Mouse (Mus musculus) heart, postnatal 4 days (tissue): ENCODE data around the gene Cped1. TPM values are rescaled to one million over a fixed set of nuclear protein-coding genes. Genes with fewer than 3 reads are reported as not detected.
A peak's percentile ranks its signal among the peaks of the same experiment; 100 is the strongest.

Experiments
- DNase-seq: peaks from one replicate; pipeline ENCODE4 v3.0.0; 2021
- total RNA-seq, 2 experiments: library from RNA; stranded (reverse); gene quantifications; 2 replicates each; pipeline ENCODE4 v1.2.3; 2021

Gene Cped1
- total RNA-seq, 2 experiments from 2014 or later = 7.2 to 9.9 TPM

DNA sequence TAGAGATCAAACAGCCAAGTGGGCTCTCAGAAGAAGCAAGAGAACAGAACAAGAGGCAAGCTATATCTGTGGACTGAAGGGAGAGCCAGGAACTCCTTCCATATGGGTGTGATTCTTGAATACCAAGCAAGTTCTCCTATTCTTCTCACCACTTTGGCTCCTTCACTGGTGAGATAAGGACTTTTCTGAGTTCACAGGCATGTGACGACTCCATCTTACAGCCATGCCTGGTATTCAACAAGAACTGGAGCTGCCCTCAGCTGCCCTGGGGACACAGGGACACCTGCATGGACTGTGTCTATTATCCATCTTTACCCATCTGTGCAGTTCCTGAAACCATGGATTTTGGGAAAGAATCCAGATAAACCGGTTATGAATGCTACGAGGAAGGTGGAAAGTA lies 15.2 kb downstream of the Cped1 start:
- no peak for DNase-seq

DNA sequence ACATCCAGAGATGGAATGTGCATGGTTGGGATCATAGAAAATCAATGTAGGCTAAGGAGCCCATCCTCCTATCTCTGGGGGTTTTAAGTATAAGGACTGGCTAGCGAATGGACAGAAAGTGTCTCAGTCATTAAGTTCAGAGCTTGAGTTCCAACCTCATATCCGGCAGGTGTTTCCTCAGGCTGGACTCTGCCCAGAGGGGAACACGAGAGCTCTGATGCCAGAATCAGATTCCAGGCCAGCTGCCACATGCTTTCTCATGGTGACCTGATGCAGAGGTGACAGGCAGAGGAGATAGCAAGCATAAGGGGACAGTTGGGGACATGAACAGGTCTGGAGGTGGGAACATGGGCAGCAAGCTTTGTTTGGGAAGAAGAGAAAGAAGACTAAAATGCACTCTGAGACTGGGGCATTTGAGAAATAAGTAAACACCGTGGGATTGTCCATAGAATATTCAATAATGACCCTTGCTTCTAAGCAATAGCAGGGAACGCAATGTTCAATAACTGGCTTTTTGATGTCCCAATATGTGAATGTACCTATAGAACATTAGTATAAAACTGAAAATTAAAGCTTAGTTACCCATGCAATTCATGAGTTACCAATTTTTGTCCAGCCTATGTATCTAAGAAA lies 15.7 kb downstream of the Cped1 start:
- DNase-seq = peak; percentile 57

DNA sequence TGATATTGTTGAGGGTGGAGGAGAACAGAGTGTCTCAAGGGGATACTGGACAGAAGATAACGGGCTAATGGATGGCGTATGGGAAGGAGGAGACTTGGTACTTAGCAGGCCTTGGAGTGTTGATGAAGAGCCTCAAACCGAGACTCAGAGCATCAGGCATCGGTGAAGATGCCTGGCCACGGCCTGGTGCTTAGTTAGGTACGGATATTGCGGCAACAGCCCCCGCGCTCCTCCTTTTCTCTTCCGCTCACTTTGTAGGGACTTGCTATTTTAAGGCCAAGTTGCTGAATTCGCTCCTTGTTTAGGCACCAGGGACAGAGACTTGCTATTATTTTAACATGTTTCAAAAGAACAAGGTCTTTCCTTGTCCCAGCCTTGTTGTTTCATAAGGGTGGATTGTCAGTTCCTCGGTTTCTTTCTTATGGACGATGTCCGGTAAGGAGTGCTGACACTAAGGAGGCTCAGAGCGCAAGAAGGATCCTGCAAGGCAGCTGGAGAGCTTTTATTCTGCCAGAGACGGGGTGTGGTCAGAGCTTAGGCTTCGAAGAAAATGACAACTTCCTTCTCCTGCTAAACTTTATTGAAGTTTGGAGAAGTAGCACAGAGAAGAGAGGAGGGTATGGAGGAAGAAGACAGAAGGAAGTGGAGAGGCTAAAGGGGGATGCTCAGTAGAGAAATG lies 16.9 kb downstream of the Cped1 start:
- peak; percentile 51 for DNase-seq

DNA sequence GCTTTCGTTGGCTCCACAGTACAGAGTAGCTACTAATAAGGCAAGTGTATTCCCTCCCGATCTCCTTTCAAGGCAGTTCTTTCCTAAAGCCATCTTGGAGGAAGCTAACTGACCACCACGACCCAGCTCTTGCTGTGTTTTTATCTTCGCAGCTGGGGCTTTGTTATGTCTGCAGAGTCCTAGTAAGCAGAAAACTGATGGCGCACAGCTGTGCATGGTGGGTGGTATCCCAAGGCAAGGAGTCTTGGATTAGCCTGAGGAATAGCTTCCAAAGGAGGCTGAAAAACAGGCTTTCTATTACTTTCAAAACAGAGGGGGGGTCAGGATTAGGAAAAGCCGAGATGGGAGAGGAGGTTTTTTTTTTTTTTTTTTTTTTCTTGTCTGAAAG lies 17.5 kb downstream of the Cped1 start:
- DNase-seq = peak; percentile 65

DNA sequence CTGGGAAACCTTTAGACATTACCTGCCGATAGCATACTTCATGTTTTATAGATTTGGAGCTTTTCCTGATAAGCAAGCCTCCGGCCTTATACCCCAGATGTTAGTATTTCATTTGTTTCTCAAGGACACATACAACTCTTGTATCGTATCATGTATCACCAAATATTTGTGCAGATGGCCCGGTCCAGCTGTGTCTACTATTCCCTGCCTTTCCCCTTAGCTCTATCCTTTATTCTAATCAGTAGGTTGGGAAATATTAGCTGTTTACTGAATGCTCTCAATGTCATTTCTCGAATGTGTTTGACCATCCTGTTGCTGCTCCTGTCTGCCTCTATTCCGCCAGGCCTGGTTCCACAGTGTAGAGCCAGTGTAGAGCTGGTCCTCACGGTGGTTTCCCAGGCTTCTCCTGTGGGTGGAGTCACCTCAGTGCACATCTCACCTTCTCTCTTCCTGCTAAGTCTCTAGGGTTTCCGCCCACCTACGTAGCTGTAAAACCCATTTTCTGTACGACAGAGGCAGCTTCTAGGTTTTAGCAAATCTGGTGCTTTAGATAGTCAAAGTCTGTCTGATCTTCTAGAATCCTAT lies 18.3 kb downstream of the Cped1 start:
- DNase-seq = no peak

DNA sequence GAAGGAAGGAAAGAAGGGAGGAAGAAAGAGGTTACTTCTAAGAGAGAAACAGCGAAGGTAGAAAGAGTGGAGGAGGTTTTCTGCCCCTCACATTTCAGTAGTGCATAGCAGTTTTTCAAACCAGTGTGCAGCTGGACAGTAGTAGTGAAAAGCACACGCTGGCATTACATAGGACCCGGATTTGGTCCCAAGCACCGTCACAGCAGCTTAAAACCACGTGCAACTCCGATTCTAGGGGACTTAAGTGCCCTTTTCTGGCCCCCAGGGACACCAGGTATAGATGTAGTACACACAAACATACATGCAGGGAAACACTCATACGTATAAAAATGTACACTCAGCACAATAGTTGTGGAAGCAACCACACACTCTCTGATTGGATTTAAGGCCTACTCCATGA lies 22.6 kb downstream of the Cped1 start:
- DNase-seq = no peak

DNA sequence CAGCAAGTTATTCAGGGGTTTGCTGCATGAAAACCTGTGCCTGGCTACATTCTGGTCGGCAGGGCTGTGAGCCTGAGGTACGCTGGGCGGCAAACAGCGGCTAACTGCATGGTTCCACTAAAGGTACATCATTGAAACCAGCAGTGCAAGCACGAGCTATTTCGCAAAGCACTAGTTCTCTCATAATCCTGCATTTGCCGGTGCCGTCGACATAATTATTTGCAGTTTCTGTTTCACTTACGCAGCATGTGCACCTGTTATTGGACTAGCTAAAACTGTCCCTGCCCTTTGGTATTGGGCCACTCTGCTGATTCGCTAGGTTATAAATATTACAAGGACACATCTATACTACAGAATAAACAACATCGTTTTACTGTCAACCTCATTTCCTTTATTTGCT lies 24.5 kb downstream of the Cped1 start:
- DNase-seq = no peak

DNA sequence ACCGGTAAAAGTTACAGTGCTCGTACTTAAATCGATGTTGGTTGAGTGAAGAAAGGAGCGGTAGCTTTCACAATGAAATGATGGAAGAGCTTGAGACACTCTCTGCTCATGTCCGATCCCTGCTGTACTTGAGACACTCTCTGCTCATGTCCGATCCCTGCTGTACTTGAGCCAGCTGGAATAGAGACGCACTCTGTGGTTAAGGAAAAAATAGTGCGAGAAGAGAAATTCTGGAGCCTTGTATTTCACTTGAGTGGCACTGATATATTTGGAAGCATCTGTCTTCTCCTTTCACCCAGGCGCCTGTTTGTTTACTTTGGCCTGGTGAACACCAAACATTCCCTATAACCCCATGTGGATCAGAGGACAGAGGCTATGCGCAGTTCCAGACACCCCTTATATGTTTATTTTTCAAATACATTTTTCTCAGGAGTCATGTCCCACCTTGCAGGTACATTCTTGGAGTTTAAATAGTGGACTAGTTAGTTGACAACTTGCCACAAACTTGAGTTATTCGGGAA lies 25.1 kb downstream of the Cped1 start:
- DNase-seq = no peak

DNA sequence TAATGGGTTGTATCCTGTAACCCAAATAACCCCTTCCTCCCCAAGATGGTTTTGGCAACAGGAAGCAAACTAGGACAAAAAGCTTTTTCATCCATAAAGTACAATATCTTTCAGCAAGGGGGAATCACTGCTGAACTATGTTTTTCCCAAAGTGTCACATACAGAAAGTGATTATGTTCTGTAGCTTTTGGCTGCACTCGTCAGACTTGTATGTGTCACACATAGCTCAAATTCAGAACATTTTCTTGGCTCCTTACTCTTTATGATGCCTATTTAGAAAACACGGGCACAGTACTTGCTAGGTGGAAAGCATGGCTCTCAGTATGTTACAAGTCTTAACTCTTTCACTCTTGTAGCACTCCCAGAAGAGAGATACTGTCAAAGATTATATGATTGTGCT lies 25.8 kb downstream of the Cped1 start:
- no peak for DNase-seq

DNA sequence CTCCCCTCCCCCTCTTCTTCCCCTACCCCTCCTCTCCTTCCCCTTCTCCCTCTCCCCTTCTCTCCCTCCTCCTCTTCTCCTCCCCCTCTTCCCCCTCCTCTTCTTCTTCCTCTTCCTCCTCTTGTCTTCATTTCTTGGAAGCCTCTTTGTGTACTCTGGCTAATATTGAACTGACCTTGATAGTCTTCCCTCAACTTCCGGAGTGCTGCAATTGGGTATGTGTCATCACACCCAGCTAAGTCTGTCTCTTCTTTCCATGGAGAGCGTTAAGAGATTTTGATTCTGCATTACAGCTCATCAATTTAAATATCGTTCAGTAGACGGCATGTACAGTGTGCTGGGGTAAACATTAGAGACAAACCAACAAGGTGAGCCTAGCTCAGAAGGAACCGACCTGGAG lies 26.4 kb downstream of the Cped1 start:
- DNase-seq = no peak

DNA sequence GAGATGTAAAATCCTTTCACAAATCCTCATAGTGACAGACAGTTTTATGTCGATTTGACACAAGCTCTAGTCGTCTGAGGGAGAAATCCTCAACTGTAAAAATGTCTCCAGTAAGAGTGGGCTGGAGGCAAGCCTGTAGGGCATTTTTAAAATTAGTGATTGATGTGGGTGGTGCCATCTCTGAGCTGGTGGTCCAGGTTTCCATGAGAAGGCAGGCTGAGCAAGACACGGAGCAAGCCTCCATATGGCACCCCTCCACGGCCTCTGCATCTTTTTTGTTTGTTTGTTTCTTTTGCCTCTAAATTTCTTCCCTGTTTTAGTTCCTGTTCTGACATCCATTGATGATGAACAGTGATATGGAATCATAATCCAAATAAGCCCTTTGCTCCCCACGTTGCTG lies 26.8 kb downstream of the Cped1 start:
- no peak for DNase-seq

DNA sequence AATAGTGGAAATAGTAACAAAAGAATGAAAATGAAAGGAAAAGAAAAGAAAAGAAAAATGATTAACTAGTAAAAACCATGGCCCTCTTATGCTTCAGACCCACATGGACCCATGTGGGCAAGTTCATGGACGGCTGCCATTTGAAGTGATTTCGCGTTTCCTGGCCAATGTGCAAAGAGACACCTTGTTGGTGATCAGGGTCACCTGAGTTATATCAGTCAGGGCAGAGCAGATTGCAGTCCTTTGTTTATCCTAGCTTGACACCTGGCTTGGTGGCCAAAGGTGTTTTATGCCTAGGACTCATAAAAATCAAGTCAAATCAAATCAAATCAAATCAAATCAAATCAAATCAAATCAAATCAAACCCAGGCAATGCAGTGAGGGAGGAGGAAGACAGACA lies 27.7 kb downstream of the Cped1 start:
- DNase-seq = no peak

DNA sequence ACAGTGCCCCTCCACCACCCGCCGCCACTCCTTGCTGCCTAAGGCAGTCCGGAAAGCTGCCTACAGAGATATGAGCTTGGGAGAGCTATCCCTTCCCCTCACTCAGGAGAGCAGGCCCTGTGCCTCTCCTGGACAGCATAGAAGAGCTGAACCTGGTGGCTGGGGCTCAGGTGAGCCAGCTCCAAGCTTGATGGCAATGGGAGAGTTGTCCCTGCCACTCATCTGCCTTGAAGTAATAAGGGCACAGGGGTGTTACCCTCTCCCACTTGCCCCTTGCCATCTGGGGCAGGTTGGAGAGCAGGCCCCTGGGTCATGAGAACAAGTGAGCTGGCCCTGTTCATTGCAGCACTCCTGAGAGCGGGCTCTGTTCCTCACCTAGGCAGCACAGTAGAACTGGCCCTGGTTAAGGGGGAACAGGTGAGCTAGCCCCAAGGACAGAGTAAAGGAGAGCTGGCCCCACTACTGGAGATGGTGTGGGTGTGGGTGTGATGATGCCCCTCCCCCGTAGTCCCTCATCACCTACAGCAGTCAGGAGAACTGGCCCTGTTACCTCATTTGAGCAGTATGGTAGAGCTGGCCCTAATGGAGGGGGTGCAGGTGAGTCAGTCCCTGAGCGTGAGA lies 28.7 kb downstream of the Cped1 start:
- no peak for DNase-seq

DNA sequence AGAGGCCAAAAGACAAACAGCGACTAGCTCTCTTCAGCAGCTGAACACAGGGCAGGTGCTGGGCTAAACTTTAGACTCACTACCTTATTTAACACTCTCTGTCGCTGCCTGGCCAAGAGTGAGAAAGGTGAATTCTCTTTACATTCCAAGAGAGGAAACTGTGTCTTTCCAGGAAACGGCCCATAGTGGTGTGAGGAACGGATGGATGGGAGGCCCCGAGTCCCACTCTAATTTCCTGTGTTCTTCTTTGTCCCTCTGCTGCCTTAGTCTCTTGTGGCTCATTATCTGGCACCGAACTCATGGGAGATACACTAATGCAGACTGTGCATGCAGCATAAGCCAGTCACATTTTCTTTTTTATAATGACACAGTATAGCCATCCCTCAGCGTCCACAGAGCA lies 31.9 kb downstream of the Cped1 start:
- DNase-seq = no peak

DNA sequence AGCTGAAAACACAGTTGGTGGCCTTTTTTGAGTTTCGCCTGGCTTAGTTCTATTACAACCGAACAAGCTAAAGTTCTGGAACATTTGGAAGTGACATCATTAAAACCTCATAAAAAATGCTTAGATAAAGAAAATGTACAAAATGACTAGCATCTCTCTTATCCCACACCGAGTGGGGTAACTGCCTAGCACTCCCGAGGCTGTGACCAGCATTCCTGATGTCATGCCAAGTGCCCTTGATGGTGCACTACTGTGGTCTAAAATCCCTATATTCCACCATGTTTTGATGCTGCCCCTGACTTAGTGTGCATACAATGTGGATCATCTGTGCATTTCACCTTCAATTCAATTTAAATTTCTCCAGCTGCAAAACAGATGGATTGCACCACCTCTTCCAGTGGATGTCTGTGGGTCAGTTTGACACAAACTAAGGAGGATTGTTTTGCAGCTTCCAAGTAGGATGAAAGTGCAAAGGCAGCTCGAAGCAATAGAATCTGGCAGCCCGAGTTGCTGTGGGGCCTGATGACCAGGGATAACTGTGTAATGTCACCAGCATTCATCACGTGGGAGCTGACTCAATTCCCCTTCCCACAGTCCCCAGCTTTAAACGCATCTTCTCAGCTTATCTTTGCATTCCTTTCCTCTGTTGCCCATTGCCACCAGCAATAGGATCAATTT lies 33.2 kb downstream of the Cped1 start:
- DNase-seq = no peak

DNA sequence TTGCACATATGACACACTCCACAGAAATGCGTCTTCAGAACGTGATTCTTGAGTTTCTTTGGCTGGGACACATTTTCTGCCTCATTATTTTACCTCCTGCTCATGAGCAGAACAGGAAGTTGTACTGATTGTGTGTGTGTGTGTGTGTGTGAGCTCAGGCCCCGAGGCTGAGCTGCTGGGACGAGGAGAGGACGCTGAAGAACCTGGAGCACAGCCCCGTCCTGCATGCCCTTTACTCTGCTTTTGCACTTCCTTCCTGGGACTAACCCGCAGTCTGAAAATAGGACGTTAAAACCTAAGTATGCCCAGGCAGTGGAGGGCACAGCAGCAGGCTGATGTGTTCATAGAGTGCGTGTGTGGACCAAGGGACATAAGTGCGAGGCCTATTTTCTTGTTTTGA lies 33.9 kb downstream of the Cped1 start:
- DNase-seq = peak; percentile 44

DNA sequence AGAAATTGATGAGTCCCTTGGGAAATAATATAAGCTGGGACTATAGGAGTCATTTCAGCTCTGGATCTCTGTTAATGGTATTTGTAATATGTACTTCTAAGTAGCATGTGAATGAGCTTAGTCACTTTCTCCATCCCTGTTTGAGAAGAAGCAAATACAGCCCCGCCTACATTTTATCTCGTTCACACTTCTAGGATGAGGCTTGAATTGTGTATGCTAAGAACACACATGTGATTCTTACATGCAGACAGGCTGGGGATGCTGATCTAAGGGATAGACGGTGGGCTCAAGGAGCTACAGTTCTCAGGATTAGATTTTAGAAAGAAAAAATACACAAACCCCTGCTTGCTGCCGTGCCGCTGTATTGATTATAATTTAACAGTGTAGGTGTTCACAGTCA lies 35.0 kb downstream of the Cped1 start:
- no peak for DNase-seq

DNA sequence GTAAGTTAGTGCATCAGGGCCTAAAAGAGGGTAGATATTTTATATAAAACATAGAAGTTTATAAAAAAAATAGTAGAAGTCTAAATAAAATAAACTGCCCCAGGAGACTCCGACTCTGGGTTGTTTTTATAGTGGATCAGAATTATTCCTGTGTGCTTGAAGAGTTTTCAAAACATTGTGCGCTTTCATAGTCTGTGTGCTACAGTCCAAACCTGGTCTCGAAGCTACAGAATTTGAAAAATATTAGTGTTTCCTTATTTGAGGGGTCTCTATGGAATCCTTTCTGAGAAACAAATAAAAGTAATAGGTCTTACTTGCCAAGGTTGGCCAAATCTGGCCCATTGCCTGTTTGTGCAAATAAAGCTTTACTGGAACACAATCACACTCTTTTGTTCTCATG lies 35.6 kb downstream of the Cped1 start:
- no peak for DNase-seq

DNA sequence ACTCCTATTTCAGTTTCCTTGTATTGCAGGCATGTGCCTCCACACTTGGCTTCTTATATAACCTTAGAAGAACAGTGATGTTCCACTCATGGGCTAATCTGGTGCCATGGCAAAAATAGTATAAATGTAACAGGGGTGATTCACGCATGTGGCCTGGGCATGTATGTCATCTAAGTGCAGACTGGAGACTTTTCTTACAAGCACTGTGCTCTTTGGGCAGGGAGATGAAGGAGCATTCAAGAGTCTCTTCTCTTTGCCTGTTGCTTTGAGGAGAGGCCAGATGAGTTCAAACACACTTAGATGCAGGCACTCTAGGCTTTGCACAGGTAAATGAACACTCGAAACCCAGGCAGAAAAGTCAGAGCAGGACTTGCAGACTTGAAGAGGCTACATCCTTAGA lies 38.5 kb downstream of the Cped1 start:
- DNase-seq = no peak

DNA sequence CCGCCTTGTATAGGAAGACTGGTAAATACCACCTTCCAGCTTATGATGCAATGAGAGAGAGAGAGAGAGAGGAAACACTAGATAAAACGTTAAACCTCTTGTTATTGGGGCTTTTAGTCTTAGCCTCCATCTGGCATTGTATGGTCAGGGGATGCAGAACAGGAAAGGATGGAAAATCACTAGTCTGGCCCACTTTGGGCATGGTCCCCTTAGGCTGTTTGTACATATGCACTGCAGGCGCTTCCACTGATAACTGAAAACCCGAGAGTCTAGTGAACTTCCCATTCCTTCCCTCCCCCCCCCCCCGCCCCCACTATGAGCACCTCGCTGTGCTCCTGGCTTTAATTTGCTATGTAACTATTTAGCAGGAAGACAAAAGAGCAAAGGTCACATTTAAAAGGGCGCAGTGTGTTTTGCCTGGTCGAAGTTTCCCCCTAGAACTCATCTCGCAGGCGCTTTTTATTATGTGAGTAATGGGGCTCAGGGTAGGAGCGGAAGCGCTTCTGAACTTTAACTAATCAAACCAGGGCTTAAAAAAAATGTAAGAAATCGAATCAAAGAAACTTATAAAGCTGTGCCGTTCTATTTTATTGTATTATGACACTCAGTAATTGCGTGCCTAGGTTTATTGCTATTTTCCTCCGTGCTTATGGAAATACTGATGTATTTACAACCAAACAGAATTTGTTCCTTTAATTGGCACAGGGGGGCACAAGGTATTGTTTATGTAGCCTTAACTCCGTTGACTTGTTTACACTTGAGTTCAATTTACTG lies 40.1 kb downstream of the Cped1 start:
- DNase-seq = no peak

DNA sequence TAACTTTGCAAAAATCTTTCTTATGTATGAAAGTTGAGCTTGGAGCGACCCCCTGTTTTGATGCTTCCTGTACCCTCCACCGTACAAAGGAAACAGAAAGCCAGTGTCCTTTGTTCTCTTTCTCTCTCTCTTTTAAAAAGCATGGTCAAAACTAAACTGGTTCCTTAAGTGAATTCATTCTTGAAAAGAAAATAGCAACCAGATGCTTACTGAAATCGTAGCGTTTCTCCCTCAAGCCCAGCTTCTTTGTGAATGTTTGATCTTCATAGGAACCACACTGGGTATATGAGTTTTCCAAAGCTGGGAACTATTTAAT lies 40.6 kb downstream of the Cped1 start:
- DNase-seq = no peak
